Mouse (Mus musculus): ENCODE measurements around the gene Strip1. TPM values are rescaled to one million over a fixed set of nuclear protein-coding genes. Genes with fewer than 3 reads are reported as not detected.

Strip1 gene
- polyA plus RNA-seq (2012; rRNA removed; ENCODE audit: low replicate concordance), result 45.0 and 70.0 TPM in 2 replicates

GRCm38 (mm10) chr3:107631523-107631958 lies at the start of gene Strip1:
Gene Strip1, minus strand, starts transcription at chr3:107631694.

GRCm38 (mm10) chr3:107630682-107631522 lies 592 bp downstream of the Strip1 start, which contains the start of gene Gm10961:
Gene Gm10961, plus strand, starts transcription at chr3:107631322.

GRCm38 (mm10) chr3:107594662-107595263 lies 36.7 kb downstream of the Strip1 start, which contains the start of gene Alx3:
Gene Alx3, plus strand, starts transcription at chr3:107595031.

Other genes starting within 250 kb of the Strip1 start
- gene Kcnc4, start 172.1 kb downstream of the Strip1 start, polyA plus RNA-seq (2012; rRNA removed; ENCODE audit: low replicate concordance), result 0.59 and 0.60 TPM in 2 replicates
- 1.3 and 9.0 TPM in 2 replicates for gene Slc6a17, start 113.7 kb downstream of the Strip1 start, polyA plus RNA-seq (2012; rRNA removed; ENCODE audit: low replicate concordance)
- gene Ubl4b, start 76.6 kb downstream of the Strip1 start, polyA plus RNA-seq (2012; rRNA removed; ENCODE audit: low replicate concordance), result not detected in 2 replicates
- 0.27 and 0.34 TPM in 2 replicates for gene Alx3, start 36.7 kb downstream of the Strip1 start, polyA plus RNA-seq (2012; rRNA removed; ENCODE audit: low replicate concordance)
- not detected in 2 replicates for gene Gm10961, start 372 bp downstream of the Strip1 start, polyA plus RNA-seq (2012; rRNA removed; ENCODE audit: low replicate concordance)
- 76.6 and 87.5 TPM in 2 replicates for gene Ahcyl1, start 64.9 kb upstream of the Strip1 start, polyA plus RNA-seq (2012; rRNA removed; ENCODE audit: low replicate concordance)
- gene Csf1, start 128.8 kb upstream of the Strip1 start, polyA plus RNA-seq (2012; rRNA removed; ENCODE audit: low replicate concordance), result 38.3 and 43.2 TPM in 2 replicates
- 0.08 TPM in 1 of 2 replicates, not detected in the other for gene Eps8l3, start 245.5 kb upstream of the Strip1 start, polyA plus RNA-seq (2012; rRNA removed; ENCODE audit: low replicate concordance)